Mouse (Mus musculus): Measurements from ENCODE around the gene Slc8b1. TPM values are rescaled to one million over a fixed set of nuclear protein-coding genes. Genes with fewer than 3 reads are reported as not detected.

Gene Slc8b1
- polyA plus RNA-seq, 1 experiment from 2014 or later: 4.9 TPM

DNA sequence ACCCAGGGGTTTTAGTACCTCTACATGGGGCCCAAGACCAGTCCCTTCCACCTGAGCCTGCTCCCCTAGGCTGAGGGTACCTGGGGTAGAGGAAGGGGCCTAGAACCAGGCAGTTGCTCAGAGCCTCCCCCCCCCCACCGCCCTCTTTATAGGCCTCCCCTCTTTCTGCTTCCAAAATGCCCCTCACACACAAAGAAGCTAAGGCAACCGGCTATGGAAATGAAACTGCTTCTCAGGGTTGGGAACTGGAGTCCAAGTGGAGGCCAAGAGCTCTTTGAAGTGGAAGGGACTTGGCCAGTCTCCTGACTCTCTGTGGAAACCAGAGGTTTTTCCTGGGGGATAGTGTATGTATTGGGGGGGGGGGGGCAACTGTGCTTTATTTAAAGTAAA, 23.7 kb downstream of the Slc8b1 start:
- H3K27me3 ChIP-seq (ENCODE audit: control insufficient read depth, insufficient read depth, low read length): no peaks in the 10 kb centered on the region
- H3K27ac ChIP-seq (replicated peaks): peak overlapping the region; percentile 56; the same call in 1 of the 2 replicates
- H3K36me3 ChIP-seq (ENCODE audit: control insufficient read depth, insufficient read depth, low read length): peaks cover 7% of the 10 kb centered on the region
- 64% methylated on average over 1 of the region's 2 CpGs for WGBS
- no peak overlapping the region for H3K4me2 ChIP-seq (replicated peaks; ENCODE audit: low read depth)
- H3K9me3 ChIP-seq (ENCODE audit: control insufficient read depth, low read length): no peaks in the 10 kb centered on the region
- H3K4me3 ChIP-seq (ENCODE audit: low read depth, low read length): no peak overlapping the region
- TF ChIP-seq CTCF (IDR thresholded peaks at IDR 0.05; ENCODE audit: low read depth) (no peak), EP300 (optimal IDR thresholded peaks at IDR 0.05) (no peak)
- no peak overlapping the region for H3K9ac ChIP-seq (ENCODE audit: low read length)
- ATAC-seq (ENCODE audit: low FRiP score, low TSS enrichment) (no peak), DNase-seq (ENCODE audit: low spot score) (no peak)
- no peaks in the 10 kb centered on the region for H3K4me1 ChIP-seq (replicated peaks; ENCODE audit: control insufficient read depth, insufficient read depth)

DNA sequence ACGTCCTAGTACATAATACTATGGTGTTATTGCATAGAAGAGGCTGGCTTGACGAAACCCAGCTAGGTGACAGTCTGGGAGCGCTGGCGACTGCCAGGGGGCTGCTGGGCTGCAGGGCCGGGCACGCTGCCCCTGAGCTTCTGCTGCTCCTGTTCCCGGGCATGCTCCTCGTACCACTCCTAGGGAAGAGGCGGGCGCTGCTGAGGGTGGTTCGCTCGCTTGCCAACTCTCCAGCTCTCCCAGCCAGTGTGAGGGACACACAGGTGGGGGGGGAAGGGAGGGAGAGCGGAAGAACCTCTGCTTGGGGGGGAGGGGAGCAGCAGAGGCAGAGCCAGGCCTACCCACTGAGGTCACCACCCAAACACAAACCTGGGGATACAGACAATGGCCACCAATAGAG, 25.1 kb downstream of the Slc8b1 start:
- H3K4me3 ChIP-seq (ENCODE audit: low read depth, low read length): no peak overlapping the region
- no peak overlapping the region for H3K27ac ChIP-seq (replicated peaks)
- no peak overlapping the region for H3K9ac ChIP-seq (ENCODE audit: low read length)
- no peaks in the 10 kb centered on the region for H3K9me3 ChIP-seq (ENCODE audit: control insufficient read depth, low read length)
- WGBS: 68% methylated on average over 13 of the region's 13 CpGs
- TF ChIP-seq CTCF (IDR thresholded peaks at IDR 0.05; ENCODE audit: low read depth) (no peak), EP300 (optimal IDR thresholded peaks at IDR 0.05) (no peak)
- H3K36me3 ChIP-seq (ENCODE audit: control insufficient read depth, insufficient read depth, low read length): peaks cover 12% of the 10 kb centered on the region
- no peaks in the 10 kb centered on the region for H3K4me1 ChIP-seq (replicated peaks; ENCODE audit: control insufficient read depth, insufficient read depth)
- H3K27me3 ChIP-seq (ENCODE audit: control insufficient read depth, insufficient read depth, low read length): no peaks in the 10 kb centered on the region
- no peak overlapping the region for H3K4me2 ChIP-seq (replicated peaks; ENCODE audit: low read depth)
- ATAC-seq (ENCODE audit: low FRiP score, low TSS enrichment) (no peak), DNase-seq (ENCODE audit: low spot score) (no peak)

DNA sequence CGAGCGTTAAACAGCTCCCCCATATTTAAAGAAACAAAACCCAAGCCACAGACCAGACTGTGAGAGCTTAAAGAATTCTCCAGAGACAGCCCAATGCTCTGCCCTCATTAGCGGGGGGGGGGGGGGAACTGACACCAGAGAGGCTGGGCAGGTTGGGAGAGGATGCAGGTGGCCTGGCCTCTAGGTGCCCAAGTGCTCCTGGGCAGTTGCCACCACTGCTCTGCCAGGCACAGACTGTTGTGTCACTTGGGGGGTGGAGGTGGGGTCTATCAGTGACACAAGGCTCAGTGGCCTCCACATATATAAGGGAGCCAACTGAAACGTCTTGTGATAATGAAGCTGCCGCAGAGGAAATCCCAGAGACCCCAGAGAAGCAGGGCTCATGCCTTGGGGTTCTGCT, 25.7 kb downstream of the Slc8b1 start:
- Histone ChIP-seq H3K4me2 (replicated peaks; ENCODE audit: low read depth) (no peak overlapping the region), H3K9me3 (ENCODE audit: control insufficient read depth, low read length) (no peaks in the 10 kb centered on the region), H3K27ac (replicated peaks) (no peak overlapping the region), H3K4me3 (ENCODE audit: low read depth, low read length) (no peak overlapping the region), H3K36me3 (ENCODE audit: control insufficient read depth, insufficient read depth, low read length) (peaks cover 12% of the 10 kb centered on the region), H3K4me1 (replicated peaks; ENCODE audit: control insufficient read depth, insufficient read depth) (no peaks in the 10 kb centered on the region), H3K9ac (ENCODE audit: low read length) (no peak overlapping the region), H3K27me3 (ENCODE audit: control insufficient read depth, insufficient read depth, low read length) (no peaks in the 10 kb centered on the region)
- no peak for DNase-seq (ENCODE audit: low spot score)
- TF ChIP-seq CTCF (IDR thresholded peaks at IDR 0.05; ENCODE audit: low read depth) (no peak), EP300 (optimal IDR thresholded peaks at IDR 0.05) (no peak)
- no peak for ATAC-seq (ENCODE audit: low FRiP score, low TSS enrichment)
- 72% methylated on average over 5 of the region's 5 CpGs for WGBS

DNA sequence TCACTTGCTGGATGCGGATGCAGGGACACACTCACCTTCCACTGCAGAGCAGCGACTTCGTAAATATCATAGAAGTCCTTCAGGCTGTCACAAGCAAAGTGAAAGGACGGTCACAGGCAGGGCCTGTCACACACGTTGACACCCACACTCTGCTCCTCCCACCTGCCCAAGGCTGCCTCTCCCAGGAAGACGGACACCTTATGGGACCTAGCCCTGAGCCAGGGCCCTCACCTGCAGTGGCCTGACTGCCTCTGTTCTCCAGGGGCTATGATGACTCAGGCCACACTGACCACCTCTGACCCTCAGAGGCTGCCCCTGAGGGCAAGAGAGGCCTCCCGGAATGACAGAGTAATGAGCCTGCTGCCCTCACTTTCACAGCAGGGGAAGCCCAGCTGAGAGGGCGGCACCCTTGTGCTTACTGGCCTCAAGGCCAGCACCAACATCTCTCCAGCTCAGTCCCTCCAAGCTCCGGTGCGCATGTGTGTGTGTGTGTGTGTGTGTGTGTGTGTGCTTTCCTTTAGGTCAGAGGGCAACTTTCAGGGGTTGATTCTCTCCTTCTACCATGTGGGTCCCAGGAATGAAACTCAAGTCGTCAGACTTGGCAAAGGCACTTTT, 37.4 kb downstream of the Slc8b1 start:
- no peak overlapping the region for H3K4me3 ChIP-seq (ENCODE audit: low read depth, low read length)
- peaks cover 16% of the 10 kb centered on the region for H3K36me3 ChIP-seq (ENCODE audit: control insufficient read depth, insufficient read depth, low read length)
- H3K4me1 ChIP-seq (replicated peaks; ENCODE audit: control insufficient read depth, insufficient read depth): no peaks in the 10 kb centered on the region
- DNase-seq (ENCODE audit: low spot score): no peak
- no peak for TF ChIP-seq EP300 (optimal IDR thresholded peaks at IDR 0.05)
- no peak for TF ChIP-seq CTCF (IDR thresholded peaks at IDR 0.05; ENCODE audit: low read depth)
- H3K27ac ChIP-seq (replicated peaks): no peak overlapping the region
- H3K4me2 ChIP-seq (replicated peaks; ENCODE audit: low read depth): no peak overlapping the region
- 68% methylated on average over 11 of the region's 11 CpGs for WGBS
- no peaks in the 10 kb centered on the region for H3K9me3 ChIP-seq (ENCODE audit: control insufficient read depth, low read length)
- 0 out of 2 replicates have a peak, but pooled peaks have one; percentile 27 for ATAC-seq (ENCODE audit: low FRiP score, low TSS enrichment)
- H3K9ac ChIP-seq (ENCODE audit: low read length): no peak overlapping the region
- H3K27me3 ChIP-seq (ENCODE audit: control insufficient read depth, insufficient read depth, low read length): no peaks in the 10 kb centered on the region

DNA sequence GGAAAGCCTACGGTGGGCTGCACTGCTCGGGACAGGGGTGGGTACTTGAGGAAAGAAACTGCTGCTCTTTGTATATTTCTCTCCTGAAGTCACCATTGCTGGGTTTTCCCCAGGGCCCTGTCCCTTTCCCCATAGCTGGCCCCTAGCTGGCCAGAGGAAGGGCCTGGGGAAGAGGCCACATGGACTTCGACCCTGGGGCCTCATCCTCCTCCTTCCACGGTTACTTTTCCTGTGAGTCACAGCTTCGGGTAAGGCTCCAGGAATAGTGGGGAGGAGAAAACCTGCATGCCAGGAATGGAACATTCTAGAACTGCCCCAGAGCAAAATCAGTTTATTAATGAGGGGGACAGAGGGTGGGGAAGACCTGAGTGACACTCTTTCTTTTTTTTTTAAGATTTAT, 39.2 kb downstream of the Slc8b1 start:
- Histone ChIP-seq H3K27me3 (ENCODE audit: control insufficient read depth, insufficient read depth, low read length) (no peaks in the 10 kb centered on the region), H3K4me2 (replicated peaks; ENCODE audit: low read depth) (no peak overlapping the region), H3K9me3 (ENCODE audit: control insufficient read depth, low read length) (no peaks in the 10 kb centered on the region), H3K36me3 (ENCODE audit: control insufficient read depth, insufficient read depth, low read length) (peaks cover 20% of the 10 kb centered on the region), H3K9ac (ENCODE audit: low read length) (no peak overlapping the region), H3K4me1 (replicated peaks; ENCODE audit: control insufficient read depth, insufficient read depth) (no peaks in the 10 kb centered on the region), H3K27ac (replicated peaks) (no peak overlapping the region), H3K4me3 (ENCODE audit: low read depth, low read length) (no peak overlapping the region)
- ATAC-seq (ENCODE audit: low FRiP score, low TSS enrichment) (peak; percentile 69), DNase-seq (ENCODE audit: low spot score) (peak; percentile 53)
- TF ChIP-seq EP300 (optimal IDR thresholded peaks at IDR 0.05): no peak
- no peak for TF ChIP-seq CTCF (IDR thresholded peaks at IDR 0.05; ENCODE audit: low read depth)
- WGBS: 73% methylated on average over 5 of the region's 5 CpGs

DNA sequence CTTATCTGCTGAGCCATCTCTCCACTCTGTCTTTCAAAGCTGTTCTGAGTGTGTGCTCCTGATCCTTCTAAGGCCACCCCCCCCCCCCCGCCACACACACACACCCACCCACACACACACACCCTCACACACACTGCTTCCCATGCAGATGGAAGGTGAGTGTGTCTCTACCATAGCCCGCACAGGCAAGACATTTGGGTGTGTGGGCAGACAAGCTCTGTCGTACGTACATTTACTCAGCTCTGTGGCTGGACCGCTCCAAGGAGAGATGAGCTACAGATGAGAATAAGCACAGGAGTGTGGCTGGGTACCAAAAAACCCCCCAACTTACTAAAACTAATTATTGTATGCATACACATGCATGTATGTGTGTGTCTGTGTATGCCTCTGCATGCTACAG, 39.7 kb downstream of the Slc8b1 start:
- no peak for TF ChIP-seq EP300 (optimal IDR thresholded peaks at IDR 0.05)
- 94% methylated on average over 5 of the region's 5 CpGs for WGBS
- no peaks in the 10 kb centered on the region for H3K9me3 ChIP-seq (ENCODE audit: control insufficient read depth, low read length)
- H3K36me3 ChIP-seq (ENCODE audit: control insufficient read depth, insufficient read depth, low read length): peaks cover 22% of the 10 kb centered on the region
- ATAC-seq (ENCODE audit: low FRiP score, low TSS enrichment) (no peak), DNase-seq (ENCODE audit: low spot score) (no peak)
- H3K9ac ChIP-seq (ENCODE audit: low read length): no peak overlapping the region
- no peaks in the 10 kb centered on the region for H3K4me1 ChIP-seq (replicated peaks; ENCODE audit: control insufficient read depth, insufficient read depth)
- no peak overlapping the region for H3K27ac ChIP-seq (replicated peaks)
- H3K27me3 ChIP-seq (ENCODE audit: control insufficient read depth, insufficient read depth, low read length): no peaks in the 10 kb centered on the region
- no peak overlapping the region for H3K4me3 ChIP-seq (ENCODE audit: low read depth, low read length)
- H3K4me2 ChIP-seq (replicated peaks; ENCODE audit: low read depth): no peak overlapping the region

All from stomach, postnatal 0 days (tissue).